Mouse (Mus musculus): Measurements from ENCODE around the gene Zfp560. TPM values are rescaled to one million over a fixed set of nuclear protein-coding genes. Genes with fewer than 3 reads are reported as not detected.
"Not testable (repeated sequence)": the region's sequence is repeated elsewhere in the genome, so short reads cannot be mapped to it uniquely, and the experiment has no call there.

Gene Zfp560
- polyA plus RNA-seq, 1 experiment from 2014 or later = 10.1 TPM

DNA sequence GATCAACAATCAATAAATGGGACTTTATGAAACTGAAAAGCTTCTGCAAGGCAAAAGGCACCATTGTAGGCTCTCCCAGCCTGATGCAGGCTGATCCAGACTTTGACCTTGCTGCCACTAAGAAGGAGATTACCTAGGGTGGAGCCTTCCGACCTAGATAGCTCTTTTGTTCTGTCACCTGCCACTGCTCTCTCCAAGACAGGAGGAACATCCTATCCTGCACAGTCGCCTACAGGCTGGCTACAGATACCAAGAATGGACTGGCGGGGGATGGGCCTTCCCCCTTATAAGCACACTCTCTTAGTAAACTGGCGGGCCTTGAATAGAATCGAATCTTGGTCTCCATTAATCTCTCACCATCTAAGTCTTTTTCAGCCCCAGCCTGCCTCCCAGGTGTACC, 89.4 kb downstream of the Zfp560 start:
- H3K4me1 ChIP-seq (replicated peaks); H3K9me3 ChIP-seq (replicated peaks); H3K4me2 ChIP-seq; H3K4me3 ChIP-seq (replicated peaks); H3K27ac ChIP-seq (replicated peaks); H3K36me3 ChIP-seq (replicated peaks); ATAC-seq (ENCODE audit: insufficient read depth); H3K9ac ChIP-seq; H3K27me3 ChIP-seq: not testable (repeated sequence)
- 50% methylated on average over 5 of the region's 5 CpGs for WGBS (ENCODE audit: insufficient replicate concordance)

Other genes with a start within 250 kb of the Zfp560 start
- gene Olfr870, start 211.1 kb downstream of the Zfp560 start, polyA plus RNA-seq (2015; fragmentation: Nextera tagmentation; extraction: Ambion mirVana) = not detected in 2 replicates
- not detected in 2 replicates for gene Olfr871, start 173.0 kb downstream of the Zfp560 start, polyA plus RNA-seq (2015; fragmentation: Nextera tagmentation; extraction: Ambion mirVana)
- gene Olfr872, start 148.1 kb downstream of the Zfp560 start, polyA plus RNA-seq (2015; fragmentation: Nextera tagmentation; extraction: Ambion mirVana) = not detected in 2 replicates
- not detected in 2 replicates for gene Olfr39, start 102.8 kb downstream of the Zfp560 start, polyA plus RNA-seq (2015; fragmentation: Nextera tagmentation; extraction: Ambion mirVana)
- not detected in 2 replicates for gene Olfr873, start 86.6 kb downstream of the Zfp560 start, polyA plus RNA-seq (2015; fragmentation: Nextera tagmentation; extraction: Ambion mirVana)
- not detected in 2 replicates for gene Olfr18, start 49.1 kb downstream of the Zfp560 start, polyA plus RNA-seq (2015; fragmentation: Nextera tagmentation; extraction: Ambion mirVana)
- 3.0 and 3.7 TPM in 2 replicates for gene Zfp26, start 75.0 kb upstream of the Zfp560 start, polyA plus RNA-seq (2015; fragmentation: Nextera tagmentation; extraction: Ambion mirVana)
- gene Zfp426, start 107.6 kb upstream of the Zfp560 start, polyA plus RNA-seq (2015; fragmentation: Nextera tagmentation; extraction: Ambion mirVana) = 6.4 and 7.6 TPM in 2 replicates
- 12.3 and 12.9 TPM in 2 replicates for gene Zfp266, start 136.2 kb upstream of the Zfp560 start, polyA plus RNA-seq (2015; fragmentation: Nextera tagmentation; extraction: Ambion mirVana)
- 1.9 and 2.2 TPM in 2 replicates for gene Zfp846, start 196.1 kb upstream of the Zfp560 start, polyA plus RNA-seq (2015; fragmentation: Nextera tagmentation; extraction: Ambion mirVana)